Mouse (Mus musculus): ENCODE data around the gene Itih2. TPM values are rescaled to one million over a fixed set of nuclear protein-coding genes. Genes with fewer than 3 reads are reported as not detected.

The Itih2 gene
- polyA plus RNA-seq, 1 experiment from 2014 or later, result 230 TPM

- Histone ChIP-seq H3K9ac (no peak overlapping the region), H3K36me3 (0 out of 2 replicates have a peak, but pooled peaks cover 4% of the 10 kb centered on the region), H3K4me1 (no peaks in the 10 kb centered on the region), H3K27me3 (replicated peaks) (no peaks in the 10 kb centered on the region), H3K4me2 (no peak overlapping the region), H3K4me3 (no peak overlapping the region), H3K9me3 (replicated peaks) (no peaks in the 10 kb centered on the region), H3K27ac (no peak overlapping the region)
- ATAC-seq, result no peak
- WGBS (ENCODE audit: insufficient replicate concordance), result 59% methylated on average over 6 of the region's 6 CpGs
Measured at GRCm38 (mm10) chr2:10108535-10109189, 22.5 kb downstream of the Itih2 start.

GRCm38 (mm10) chr2:10101180-10101579 is 30.0 kb downstream of the Itih2 start:
- Histone ChIP-seq H3K36me3 (peaks cover 4% of the 10 kb centered on the region; the same call in 1 of the 2 replicates), H3K9ac (no peak overlapping the region), H3K4me3 (no peak overlapping the region), H3K27me3 (replicated peaks) (no peaks in the 10 kb centered on the region), H3K9me3 (replicated peaks) (no peaks in the 10 kb centered on the region), H3K4me2 (no peak overlapping the region), H3K27ac (no peak overlapping the region), H3K4me1 (peaks cover 8% of the 10 kb centered on the region)
- no peak for ATAC-seq
- WGBS (ENCODE audit: insufficient replicate concordance), result 26% methylated on average over 6 of the region's 6 CpGs

- peak; percentile 36; the same call in 1 of the 2 replicates for ATAC-seq
- Histone ChIP-seq H3K4me1 (peaks cover 8% of the 10 kb centered on the region), H3K36me3 (peaks cover 4% of the 10 kb centered on the region; the same call in 1 of the 2 replicates), H3K9me3 (replicated peaks) (no peaks in the 10 kb centered on the region), H3K4me2 (no peak overlapping the region), H3K27me3 (replicated peaks) (no peaks in the 10 kb centered on the region), H3K4me3 (no peak overlapping the region), H3K27ac (no peak overlapping the region), H3K9ac (no peak overlapping the region)
- 69% methylated on average over 2 of the region's 2 CpGs for WGBS (ENCODE audit: insufficient replicate concordance)
Measured at GRCm38 (mm10) chr2:10100471-10100870, 30.7 kb downstream of the Itih2 start.

GRCm38 (mm10) chr2:10098598-10099215 is 32.5 kb downstream of the Itih2 start:
- Histone ChIP-seq H3K27me3 (replicated peaks) (no peaks in the 10 kb centered on the region), H3K27ac (no peak overlapping the region), H3K36me3 (peaks cover 11% of the 10 kb centered on the region), H3K4me1 (peaks cover 8% of the 10 kb centered on the region), H3K4me2 (no peak overlapping the region), H3K9ac (no peak overlapping the region), H3K4me3 (no peak overlapping the region), H3K9me3 (replicated peaks) (no peaks in the 10 kb centered on the region)
- 31% methylated on average over 9 of the region's 9 CpGs for WGBS (ENCODE audit: insufficient replicate concordance)
- ATAC-seq, result no peak

GRCm38 (mm10) chr2:10094327-10095100 is 36.7 kb downstream of the Itih2 start:
- Histone ChIP-seq H3K9me3 (replicated peaks) (no peaks in the 10 kb centered on the region), H3K27me3 (replicated peaks) (no peaks in the 10 kb centered on the region), H3K4me3 (no peak overlapping the region), H3K4me2 (no peak overlapping the region), H3K36me3 (peaks cover 49% of the 10 kb centered on the region), H3K9ac (no peak overlapping the region), H3K4me1 (no peaks in the 10 kb centered on the region), H3K27ac (peak overlapping the region; percentile 57)
- 83% methylated on average over 14 of the region's 14 CpGs for WGBS (ENCODE audit: insufficient replicate concordance)
- peak; percentile 60 for ATAC-seq

GRCm38 (mm10) chr2:10087256-10087850 is 43.8 kb downstream of the Itih2 start:
- Histone ChIP-seq H3K27me3 (replicated peaks) (no peaks in the 10 kb centered on the region), H3K4me2 (no peak overlapping the region), H3K27ac (no peak overlapping the region), H3K4me3 (no peak overlapping the region), H3K4me1 (peaks cover 12% of the 10 kb centered on the region), H3K9me3 (replicated peaks) (no peaks in the 10 kb centered on the region), H3K9ac (no peak overlapping the region), H3K36me3 (peaks cover 93% of the 10 kb centered on the region)
- no peak for ATAC-seq
- 86% methylated on average over 8 of the region's 8 CpGs for WGBS (ENCODE audit: insufficient replicate concordance)

- Histone ChIP-seq H3K4me2 (no peak overlapping the region), H3K9me3 (replicated peaks) (no peaks in the 10 kb centered on the region), H3K4me1 (peaks cover 39% of the 10 kb centered on the region), H3K27me3 (replicated peaks) (no peaks in the 10 kb centered on the region), H3K27ac (no peak overlapping the region), H3K4me3 (no peak overlapping the region), H3K36me3 (peaks cover 54% of the 10 kb centered on the region), H3K9ac (no peak overlapping the region)
- WGBS (ENCODE audit: insufficient replicate concordance), result 52% methylated on average over 1 of the region's 1 CpGs
- no peak for ATAC-seq
Measured at GRCm38 (mm10) chr2:10082737-10083136, 48.5 kb downstream of the Itih2 start.

GRCm38 (mm10) chr2:10081453-10082080 is 49.6 kb downstream of the Itih2 start:
- peak overlapping the region; percentile 99 for H3K9ac ChIP-seq
- H3K4me2 ChIP-seq, result peak overlapping the region; percentile 75
- H3K27ac ChIP-seq, result peak overlapping the region; percentile 56; the same call in 1 of the 2 replicates
- peak; percentile 17; the same call in 1 of the 2 replicates for ATAC-seq
- H3K4me1 ChIP-seq, result peaks cover 46% of the 10 kb centered on the region
- 63% methylated on average over 5 of the region's 5 CpGs for WGBS (ENCODE audit: insufficient replicate concordance)
- H3K36me3 ChIP-seq, result peaks cover 46% of the 10 kb centered on the region
- H3K4me3 ChIP-seq, result peak overlapping the region; percentile 95
- H3K27me3 ChIP-seq (replicated peaks), result no peaks in the 10 kb centered on the region
- no peaks in the 10 kb centered on the region for H3K9me3 ChIP-seq (replicated peaks)

GRCm38 (mm10) chr2:10080310-10081010 is 50.7 kb downstream of the Itih2 start, which contains the start of the genes Atp5c1 and Kin:
TSS of gene Atp5c1 (minus strand) at chr2:10080510.
TSS of gene Kin (plus strand) at chr2:10080593.
- H3K9me3 ChIP-seq (replicated peaks), result no peaks in the 10 kb centered on the region

GRCm38 (mm10) chr2:10079745-10080309 is 51.4 kb downstream of the Itih2 start:
- Histone ChIP-seq H3K4me3 (peak overlapping the region; percentile 95), H3K4me2 (peak overlapping the region; percentile 75), H3K4me1 (peaks cover 54% of the 10 kb centered on the region), H3K36me3 (peaks cover 44% of the 10 kb centered on the region), H3K9ac (peak overlapping the region; percentile 99), H3K27me3 (replicated peaks) (no peaks in the 10 kb centered on the region), H3K9me3 (replicated peaks) (no peaks in the 10 kb centered on the region), H3K27ac (peak overlapping the region; percentile 86)
- peak; percentile 44 for ATAC-seq
- under 1% methylated on average over 28 of the region's 28 CpGs for WGBS (ENCODE audit: insufficient replicate concordance)

More at GRCm38 (mm10) chr2:10080310-10081010, 50.7 kb downstream of the Itih2 start, which contains the start of the genes Atp5c1 and Kin:
- Histone ChIP-seq H3K27ac (peak within 1 kb of the TSS; percentile 86), H3K4me3 (peak within 1 kb of the TSS; percentile 95), H3K9ac (peak within 1 kb of the TSS; percentile 99), H3K4me1 (peaks cover 54% of the 10 kb centered on the region), H3K4me2 (peak within 1 kb of the TSS; percentile 75), H3K27me3 (replicated peaks) (no peaks in the 10 kb centered on the region), H3K36me3 (peaks cover 45% of the 10 kb centered on the region)
- peak; percentile 94 for ATAC-seq
- under 1% methylated on average over 61 of the region's 61 CpGs for whole genome bisulfite sequencing (ENCODE audit: insufficient replicate concordance)
